Mouse (Mus musculus) thymus, postnatal 10 days (tissue): ENCODE measurements around the gene Ppdpf.

Experiments
- DNase-seq, 2 experiments: peaks; one replicate each; pipeline ENCODE4 v3.0.0; 2021; ENCODE audit warnings: low spot score in 2 of 2

Ppdpf gene

GRCm38 (mm10) chr2:181218881-181219485 lies 31.9 kb downstream of the Ppdpf start:
- no peak for DNase-seq

GRCm38 (mm10) chr2:181219538-181220216 lies 32.6 kb downstream of the Ppdpf start, which contains the start of gene Fndc11:
Gene Fndc11 (plus strand): TSS chr2:181220013.
- peak; percentile 90 to 94 for DNase-seq

GRCm38 (mm10) chr2:181220361-181220760 lies 33.3 kb downstream of the Ppdpf start:
- no peak for DNase-seq

- DNase-seq, result no peak
Observed at GRCm38 (mm10) chr2:181224994-181225393, 37.9 kb downstream of the Ppdpf start.

- no peak for DNase-seq
Observed at GRCm38 (mm10) chr2:181227122-181227521, 40.1 kb downstream of the Ppdpf start.

- DNase-seq, result no peak
Observed at GRCm38 (mm10) chr2:181228335-181228734, 41.3 kb downstream of the Ppdpf start.

GRCm38 (mm10) chr2:181231171-181231570 lies 44.1 kb downstream of the Ppdpf start:
- DNase-seq, result no peak

GRCm38 (mm10) chr2:181233443-181233842 lies 46.4 kb downstream of the Ppdpf start:
- DNase-seq, result no peak

- no peak for DNase-seq
Observed at GRCm38 (mm10) chr2:181234680-181235079, 47.6 kb downstream of the Ppdpf start.

- DNase-seq, result no peak
Observed at GRCm38 (mm10) chr2:181235681-181236566, 48.9 kb downstream of the Ppdpf start.

- DNase-seq, result no peak
Observed at GRCm38 (mm10) chr2:181237251-181238014, 50.4 kb downstream of the Ppdpf start.

GRCm38 (mm10) chr2:181238091-181238610 lies 51.1 kb downstream of the Ppdpf start:
- no peak for DNase-seq
